Mouse (Mus musculus): ENCODE results near the gene Ssbp3.

DNA sequence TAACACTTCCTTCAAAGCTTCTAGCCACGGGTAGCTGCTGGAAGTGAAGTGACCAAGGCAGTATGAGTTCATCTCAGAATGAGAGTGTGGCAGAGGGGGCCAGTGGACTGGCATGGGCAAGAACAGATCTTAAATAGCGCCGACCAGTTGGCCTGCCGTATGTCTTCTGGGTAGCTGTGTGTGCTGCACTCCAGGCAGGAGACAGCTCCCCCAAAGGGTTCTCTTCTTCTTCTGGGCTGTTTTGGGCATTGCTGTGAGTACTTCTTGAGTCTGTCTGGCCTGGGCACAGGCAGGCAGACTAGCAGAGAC, 29.4 kb downstream of the Ssbp3 start:
- TF ChIP-seq CTCF (IDR thresholded peaks at IDR 0.05; ENCODE audit: low read depth) (no peak), EP300 (IDR thresholded peaks at IDR 0.05; ENCODE audit: low read depth) (no peak)
